Mouse (Mus musculus) brain, embryonic 14.5 days (tissue): ENCODE measurements around the gene Tbc1d1. TPM values are rescaled to one million over a fixed set of nuclear protein-coding genes. Genes with fewer than 3 reads are reported as not detected.

Experiments used
- DNase-seq: peaks from one replicate; pipeline ENCODE4 v3.0.0-alpha.2; 2011; ENCODE audit warnings: low read depth
- CTCF ChIP-seq: fragments of 200-500 bp; IDR thresholded peaks from 2 replicates; pipeline ENCODE4 v1.5.1; 2012; ENCODE audit warnings: inconsistent platforms, mild to moderate bottlenecking, moderate library complexity, borderline replicate concordance; ENCODE audit not compliant: insufficient read depth, insufficient read length; ENCODE audit errors: extremely low read depth
- POLR2A ChIP-seq: fragments of 200-500 bp; IDR thresholded peaks from 2 replicates; pipeline ENCODE4 v1.6.1; 2012; ENCODE audit warnings: mild to moderate bottlenecking, inconsistent platforms, borderline replicate concordance; ENCODE audit not compliant: poor library complexity, insufficient read depth, insufficient read length, severe bottlenecking; ENCODE audit errors: extremely low read depth
- polyA plus RNA-seq: library from polyadenylated mRNA; depleted of rRNA; stranded (reverse); fragments of >200 nt; gene quantifications from 2 replicates; pipeline ENCODE4 v1.2.3, GENCODE M21; 2012

The Tbc1d1 gene
- polyA plus RNA-seq, 1 experiment = 17.8 TPM

DNA sequence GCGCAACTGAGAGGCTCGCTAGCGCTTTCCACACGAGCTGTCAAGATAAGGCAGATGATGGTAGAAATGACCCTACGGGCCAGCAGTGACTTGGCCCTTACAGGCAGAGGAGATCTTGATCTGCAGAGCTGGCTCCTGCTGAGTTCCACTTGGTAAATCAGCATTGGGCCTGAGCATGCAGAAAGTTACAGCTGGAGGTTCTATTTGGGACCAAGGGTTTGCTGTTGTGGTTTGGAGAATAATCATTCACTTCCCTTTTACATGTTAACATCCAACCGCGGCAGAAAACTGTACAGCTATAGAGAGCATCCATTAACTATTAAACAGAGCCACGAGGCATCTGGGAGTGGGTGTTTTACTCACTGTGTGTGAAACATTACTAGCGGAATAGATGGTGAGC lies 111.2 kb downstream of the Tbc1d1 start:
- no peak for DNase-seq
- no peak for TF ChIP-seq POLR2A
- TF ChIP-seq CTCF = no peak

DNA sequence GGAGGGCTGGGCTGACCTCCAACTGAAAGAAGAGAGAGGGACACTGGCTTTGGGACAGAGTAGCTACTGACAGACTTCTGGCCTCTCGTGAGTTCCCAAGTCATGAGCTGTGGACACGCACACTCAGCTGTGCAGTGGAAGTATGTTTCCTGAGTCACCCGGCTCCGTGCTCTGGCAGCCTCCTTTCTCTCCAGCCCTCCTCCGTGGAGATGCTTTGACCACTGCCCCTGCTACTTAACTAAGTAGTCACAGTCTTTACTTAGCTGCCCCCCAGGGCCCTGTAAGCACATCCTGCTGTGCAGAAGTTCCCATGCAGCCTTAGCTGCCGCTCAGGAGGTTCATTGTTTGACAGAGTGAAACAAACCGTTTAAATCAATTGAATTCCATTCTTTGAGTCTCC lies 113.6 kb downstream of the Tbc1d1 start:
- TF ChIP-seq CTCF (no peak), POLR2A (no peak)

DNA sequence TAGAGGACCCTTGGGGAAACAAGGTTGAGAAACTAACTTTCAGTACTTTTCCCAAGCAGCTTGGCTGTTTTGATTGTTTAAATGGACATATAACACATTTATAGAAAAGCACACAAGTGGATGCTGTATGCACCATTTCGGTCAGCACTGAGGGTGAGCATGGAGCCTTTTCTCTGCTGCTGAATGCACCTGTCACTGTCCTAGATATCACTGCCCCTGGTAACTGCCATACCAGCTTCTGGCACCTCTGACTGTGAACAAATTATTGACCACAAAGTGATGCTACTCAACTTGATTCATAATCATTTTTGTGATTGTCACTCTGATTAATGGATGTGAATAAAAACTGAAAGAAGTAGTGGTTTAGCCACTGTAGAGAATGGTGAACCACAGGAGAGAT lies 117.4 kb downstream of the Tbc1d1 start:
- no peak for TF ChIP-seq CTCF
- DNase-seq = no peak

More for the DNA sequence above, 113.6 kb downstream of the Tbc1d1 start:
- no peak for DNase-seq

DNA sequence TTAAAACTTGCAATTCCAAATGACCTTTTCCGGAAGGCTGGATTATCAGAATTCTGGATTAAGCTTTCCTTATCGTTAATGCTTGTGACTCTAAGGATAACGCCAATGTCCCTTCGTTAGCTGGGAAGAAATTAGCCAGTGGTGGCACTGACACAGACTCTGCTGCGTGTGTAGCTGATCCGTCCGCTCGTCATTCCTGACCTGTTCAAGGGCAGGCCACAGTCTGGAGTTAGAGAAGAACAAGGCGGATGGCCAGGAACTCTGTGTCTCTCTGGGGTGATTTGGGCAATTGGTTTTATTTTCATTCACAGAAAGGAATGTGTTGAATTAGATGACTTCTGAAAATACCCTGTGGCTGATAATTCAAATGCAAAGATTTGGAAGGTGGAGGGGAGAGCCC lies 118.2 kb downstream of the Tbc1d1 start:
- no peak for TF ChIP-seq CTCF
- TF ChIP-seq POLR2A = no peak
- DNase-seq = no peak

DNA sequence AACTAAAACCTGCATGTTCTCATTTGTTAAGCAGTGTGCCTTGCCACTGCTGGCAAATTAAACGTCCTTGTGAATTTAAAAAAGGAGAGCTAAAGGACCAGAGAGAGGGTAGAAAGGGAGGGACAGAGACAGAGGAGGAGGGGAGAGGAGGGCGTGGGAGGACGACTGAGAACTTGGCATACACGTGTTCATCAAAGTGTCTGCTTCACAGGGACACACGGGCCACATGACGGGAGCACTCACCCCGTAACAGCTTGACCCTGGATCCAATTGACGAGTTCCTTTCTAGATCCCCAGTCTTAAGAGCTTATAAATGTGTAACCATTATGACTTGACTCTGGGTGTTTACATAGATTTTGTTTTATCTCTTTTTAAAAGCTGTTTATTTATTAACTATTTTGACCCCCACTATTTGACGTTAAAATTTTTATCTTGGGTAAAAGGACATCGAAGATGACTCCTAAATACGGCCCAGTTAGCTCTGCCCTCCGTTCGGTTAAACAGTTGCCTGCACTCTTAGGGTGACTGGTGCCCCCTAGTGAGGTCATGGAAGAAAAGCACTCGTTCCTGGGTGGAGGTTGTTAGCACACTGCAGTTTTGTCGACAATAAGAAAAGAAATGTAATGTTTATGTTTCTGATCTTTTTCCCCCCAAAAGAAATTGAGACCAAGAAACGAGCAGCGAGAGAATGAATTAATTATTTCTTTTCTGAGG lies 118.8 kb downstream of the Tbc1d1 start:
- peak; percentile 85 for TF ChIP-seq CTCF
- TF ChIP-seq POLR2A = no peak
- peak; percentile 83 for DNase-seq

DNA sequence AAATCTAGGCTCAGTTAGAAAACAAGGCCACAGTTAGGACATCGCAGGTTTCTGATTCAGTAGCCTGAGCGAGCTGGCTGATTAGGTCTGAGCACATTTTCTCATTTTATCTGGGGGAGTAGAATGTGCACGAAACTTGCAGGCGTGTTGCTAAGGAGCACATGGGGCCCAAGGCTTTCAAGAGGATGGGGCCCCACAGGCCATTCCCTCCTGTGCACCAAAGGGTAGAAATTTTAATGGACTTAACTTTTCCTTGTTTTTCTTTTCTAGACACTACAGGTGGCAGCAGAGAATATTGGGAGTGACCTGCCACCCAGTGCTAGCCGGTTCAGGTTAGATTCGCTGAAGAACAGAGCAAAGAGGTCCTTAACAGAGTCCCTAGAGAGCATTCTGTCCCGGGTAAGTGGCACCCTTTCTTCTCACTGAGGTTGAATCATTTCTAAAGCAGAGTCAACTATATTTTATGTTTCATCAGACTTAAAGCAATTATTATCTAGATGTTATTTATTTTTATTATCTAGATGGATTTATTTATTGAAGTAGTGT lies 121.6 kb downstream of the Tbc1d1 start:
- no peak for DNase-seq
- TF ChIP-seq POLR2A (no peak), CTCF (no peak)

DNA sequence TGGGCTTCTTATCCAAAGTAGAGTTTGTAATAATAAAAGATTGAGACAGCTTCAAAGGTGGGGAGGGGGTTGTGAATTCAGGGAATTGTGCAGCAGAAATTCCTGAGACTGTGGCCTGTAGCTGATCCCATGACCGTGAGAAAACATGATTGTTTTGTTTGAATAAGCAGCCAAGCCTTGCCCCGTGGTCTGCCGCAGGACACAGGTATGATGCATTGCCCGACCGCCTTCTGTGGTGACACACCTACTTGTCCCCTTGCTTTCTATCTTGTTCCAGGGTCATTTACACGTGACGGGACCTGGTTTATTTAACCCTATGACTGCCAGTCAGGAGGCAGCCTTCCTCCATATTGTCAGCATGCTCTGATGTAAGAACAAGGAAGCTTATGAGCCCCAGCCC lies 123.6 kb downstream of the Tbc1d1 start:
- no peak for DNase-seq
- no peak for TF ChIP-seq CTCF
- no peak for TF ChIP-seq POLR2A

DNA sequence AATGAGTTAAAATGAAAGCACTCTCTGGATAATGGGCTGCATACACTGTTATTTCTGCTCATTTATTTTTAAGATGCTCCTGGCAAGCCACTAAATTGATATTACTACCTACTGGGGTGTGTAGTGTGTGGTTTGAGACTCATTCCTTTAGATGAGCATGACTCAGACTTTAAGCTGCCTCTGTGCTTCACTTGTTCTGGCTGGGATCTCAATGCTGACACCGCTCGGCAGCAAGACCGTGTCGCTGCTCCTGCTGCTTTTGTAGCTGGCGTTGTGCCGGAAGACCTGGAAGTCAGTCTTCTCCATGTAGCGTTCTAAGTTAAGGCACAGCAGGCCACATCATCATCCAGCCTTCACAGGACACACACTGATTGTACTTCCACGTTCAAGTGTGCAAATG lies 124.1 kb downstream of the Tbc1d1 start:
- TF ChIP-seq CTCF (no peak), POLR2A (no peak)
- no peak for DNase-seq

DNA sequence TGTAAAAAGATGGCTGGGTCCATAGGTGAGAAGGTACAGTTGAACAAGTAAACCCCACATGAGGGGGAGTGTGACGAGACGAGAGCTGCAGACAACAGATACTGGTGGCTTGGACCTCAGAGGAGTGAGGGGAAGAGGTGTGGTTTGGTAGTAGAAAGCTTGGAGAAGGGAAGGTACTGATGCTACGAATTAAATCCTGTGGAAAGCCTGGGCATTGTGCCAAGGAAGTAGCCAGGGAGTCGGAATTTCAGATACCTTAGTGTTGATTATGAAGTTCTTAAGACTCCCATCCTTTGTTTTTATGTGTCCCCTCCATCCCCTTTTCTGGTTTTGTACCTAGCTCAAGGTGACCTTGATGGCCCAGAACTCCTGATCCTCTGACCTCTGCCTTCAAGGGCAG lies 124.5 kb downstream of the Tbc1d1 start:
- no peak for TF ChIP-seq CTCF
- no peak for TF ChIP-seq POLR2A
- no peak for DNase-seq

DNA sequence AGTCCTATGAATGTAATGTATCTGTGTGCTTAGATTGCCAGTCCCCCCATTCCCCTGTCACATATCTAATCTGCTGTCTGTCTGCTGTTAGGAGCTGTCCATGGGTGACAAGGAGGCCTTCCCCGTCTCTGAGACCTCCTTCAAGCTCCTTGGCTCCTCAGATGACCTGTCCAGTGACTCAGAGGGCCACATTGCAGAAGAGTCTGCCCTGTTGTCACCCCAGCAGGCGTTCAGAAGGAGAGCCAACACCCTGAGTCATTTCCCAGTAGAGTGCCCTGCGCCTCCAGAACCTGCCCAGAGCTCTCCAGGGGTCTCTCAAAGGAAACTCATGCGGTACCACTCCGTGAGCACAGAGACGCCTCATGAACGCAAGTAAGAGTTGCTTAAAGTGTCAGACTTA lies 125.6 kb downstream of the Tbc1d1 start:
- DNase-seq = no peak
- TF ChIP-seq POLR2A (no peak), CTCF (no peak)

DNA sequence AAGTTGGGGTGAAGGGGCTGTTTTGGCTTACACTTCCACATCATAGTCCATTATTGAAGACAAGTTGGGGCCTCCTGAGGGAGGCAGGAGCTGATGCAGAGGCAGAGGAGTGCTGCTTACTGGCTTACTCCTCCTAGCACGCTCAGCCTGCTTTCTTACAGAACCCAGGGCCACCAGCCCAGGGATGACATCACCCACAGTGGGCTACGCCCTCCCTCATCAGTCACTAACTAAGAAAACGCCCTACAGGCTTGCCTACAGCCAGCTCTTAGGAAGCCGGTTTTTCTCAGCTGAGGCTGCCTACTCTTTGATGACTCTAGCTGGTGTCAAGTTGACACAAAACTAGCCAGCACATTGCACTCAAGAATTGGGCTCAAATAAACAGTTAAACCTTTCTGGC lies 126.5 kb downstream of the Tbc1d1 start:
- DNase-seq = no peak
- TF ChIP-seq CTCF (no peak), POLR2A (no peak)

DNA sequence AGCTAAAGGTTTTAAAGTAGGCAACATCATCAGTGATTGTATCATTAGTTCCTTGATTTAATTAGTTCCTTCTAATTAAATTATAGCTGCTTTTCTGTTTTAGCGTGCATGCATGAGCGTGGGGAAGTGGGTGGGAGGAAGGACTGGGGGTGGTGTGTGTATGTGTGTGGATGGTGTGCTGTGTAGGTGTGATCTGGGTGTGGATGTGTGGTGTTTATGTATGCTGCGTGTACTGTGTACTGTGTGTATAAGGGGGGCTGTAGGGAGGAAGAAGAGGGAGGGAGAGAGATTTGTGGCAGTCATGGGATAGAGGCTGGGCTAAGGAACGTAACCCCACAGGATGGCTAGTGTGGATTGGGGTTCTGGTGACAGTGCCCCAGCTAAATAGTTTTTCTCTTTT lies 129.2 kb downstream of the Tbc1d1 start:
- TF ChIP-seq POLR2A (no peak), CTCF (no peak)
- no peak for DNase-seq
